Mouse (Mus musculus) left cerebral cortex, adult 11 months (tissue): ENCODE data around the gene Ube2e1.
"Not testable (repeated sequence)": the region's sequence is repeated elsewhere in the genome, so short reads cannot be mapped to it uniquely, and the experiment has no call there.

Source experiments
- DNase-seq: peaks from one replicate; pipeline ENCODE4 v3.0.0; 2022; ENCODE audit warnings: low spot score

Gene Ube2e1

DNA sequence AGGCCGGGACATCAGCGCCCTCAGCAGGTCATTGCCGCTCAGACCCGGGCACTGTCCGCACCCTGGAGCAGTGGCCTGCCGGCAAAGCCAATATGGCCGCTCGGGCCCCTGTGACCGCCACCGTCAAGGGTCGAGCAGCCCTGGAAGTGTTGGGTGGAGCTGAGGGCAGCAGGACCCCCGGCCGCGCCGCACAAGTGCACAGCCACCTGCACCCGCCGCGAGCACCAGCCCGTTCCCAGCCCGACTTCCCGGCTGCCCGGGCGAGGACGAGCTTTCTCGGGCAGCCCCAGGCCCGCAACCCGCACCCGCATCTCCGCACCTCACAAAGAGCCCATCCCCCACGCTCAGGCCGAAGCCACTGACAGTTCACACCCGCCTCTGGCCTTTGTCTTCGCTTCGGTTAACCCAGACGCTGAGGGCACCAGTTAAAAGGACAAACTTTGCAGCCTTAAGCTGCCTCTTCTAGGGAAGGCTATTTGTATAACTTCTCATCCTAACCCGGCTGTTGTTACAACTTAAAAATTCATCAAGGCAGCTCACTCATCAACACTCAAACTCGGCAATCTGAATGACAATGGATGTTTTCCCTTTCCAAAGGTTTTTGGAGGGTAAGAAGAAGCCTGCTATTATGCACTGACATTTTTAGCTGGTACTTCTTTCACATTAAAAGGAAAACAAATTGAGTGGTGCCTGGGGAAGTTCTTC, 4.5 kb downstream of the Ube2e1 start:
- no peak for DNase-seq

DNA sequence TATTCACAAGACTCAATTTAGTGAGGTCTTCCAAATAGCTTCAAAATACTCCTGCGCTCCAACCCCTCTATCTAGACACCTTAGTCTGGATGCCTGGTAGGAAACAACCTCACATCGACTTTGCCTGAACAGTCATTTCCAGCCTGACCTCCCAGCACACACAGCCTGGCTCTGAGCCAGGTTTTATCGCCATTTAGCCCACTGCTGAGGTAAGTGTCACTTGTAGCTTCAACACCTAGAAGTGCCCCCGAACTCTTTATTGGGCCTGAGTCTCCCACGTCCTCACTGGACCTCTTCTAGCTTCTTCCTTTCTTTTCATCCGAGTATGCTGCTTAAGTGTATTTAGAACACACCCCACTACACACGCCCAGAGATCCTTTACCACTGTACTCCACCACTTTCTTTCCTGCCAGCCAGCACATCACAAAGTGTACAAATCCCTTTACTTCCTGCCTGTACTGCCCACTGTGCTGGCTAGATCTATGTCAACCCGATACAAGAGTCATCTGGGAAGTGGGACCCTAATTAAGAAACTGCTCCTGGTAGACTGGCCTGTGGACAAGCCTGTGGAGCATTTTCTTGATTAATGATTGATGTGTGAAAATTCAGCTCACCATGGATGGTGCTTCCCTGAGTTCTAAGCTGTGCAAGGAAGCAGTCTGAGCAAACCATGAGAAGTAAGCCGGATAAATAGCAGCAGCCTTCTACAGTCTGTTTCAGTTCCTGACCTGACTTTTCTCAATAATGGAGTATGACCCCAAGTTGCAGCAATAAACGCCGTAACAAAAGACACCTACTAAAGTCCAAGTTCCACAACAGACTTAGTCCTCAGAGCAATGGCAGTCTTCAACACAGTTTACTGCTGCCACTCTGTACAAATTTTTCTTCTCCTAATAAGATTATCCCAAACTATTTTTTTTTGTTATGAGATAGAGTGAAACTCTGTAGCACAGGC, 13.9 kb downstream of the Ube2e1 start:
- DNase-seq, result no peak

DNA sequence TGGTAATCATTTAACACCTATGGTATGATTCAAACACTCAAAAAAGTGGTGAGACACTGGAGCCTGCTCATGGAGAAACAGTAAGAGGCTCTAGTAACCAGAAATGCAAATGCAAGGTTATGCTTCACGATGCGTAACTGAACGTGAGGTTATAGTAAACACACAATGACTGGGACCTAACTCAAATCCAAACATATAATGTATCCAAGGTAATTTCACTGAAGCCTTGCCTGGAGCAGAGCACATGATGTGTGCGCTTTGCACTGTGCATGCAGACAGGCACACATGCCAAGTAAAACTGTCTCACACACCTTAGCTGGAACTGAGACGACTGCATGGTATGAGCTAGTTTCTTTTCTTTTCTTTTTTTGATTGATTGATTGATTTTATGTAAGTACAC, 27.5 kb downstream of the Ube2e1 start:
- DNase-seq, result no peak

DNA sequence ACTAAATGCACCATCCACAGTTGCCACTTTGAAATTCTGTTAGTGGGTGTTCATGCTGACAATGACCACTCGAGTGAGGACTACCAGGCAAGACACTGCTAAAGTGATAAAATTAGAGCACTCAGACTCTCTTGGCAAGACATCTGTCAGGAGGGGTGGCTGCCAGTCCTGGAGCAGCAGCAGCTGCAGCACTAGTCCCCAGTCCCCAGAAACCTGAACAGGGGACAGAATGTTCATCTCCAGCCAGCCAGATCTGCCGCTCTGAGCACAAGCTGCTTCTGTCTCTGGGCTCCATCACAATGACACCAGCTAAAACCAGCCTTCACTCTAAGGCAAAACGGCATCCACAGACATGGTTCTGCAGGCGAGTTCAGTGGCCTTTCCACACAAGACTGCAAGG, 28.4 kb downstream of the Ube2e1 start:
- DNase-seq, result peak; percentile 62

DNA sequence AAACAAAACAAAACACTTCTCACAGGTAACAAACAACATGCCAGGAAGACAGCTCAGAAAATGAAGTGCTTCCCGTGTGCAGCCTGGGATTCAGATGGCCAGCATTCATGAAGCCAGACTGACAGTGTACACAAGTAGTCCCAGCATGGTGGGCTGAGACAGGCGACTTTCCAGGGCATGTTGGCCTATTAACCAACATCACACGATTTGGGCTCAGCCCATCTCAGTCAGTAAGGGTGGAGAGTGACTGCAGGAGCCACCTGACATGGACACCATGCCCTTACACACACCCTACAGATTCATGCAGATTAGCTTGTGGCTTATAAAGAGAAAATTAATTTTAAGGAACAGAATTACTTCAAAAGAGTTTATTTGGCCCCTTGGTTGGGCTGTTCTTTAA, 28.9 kb downstream of the Ube2e1 start:
- no peak for DNase-seq

DNA sequence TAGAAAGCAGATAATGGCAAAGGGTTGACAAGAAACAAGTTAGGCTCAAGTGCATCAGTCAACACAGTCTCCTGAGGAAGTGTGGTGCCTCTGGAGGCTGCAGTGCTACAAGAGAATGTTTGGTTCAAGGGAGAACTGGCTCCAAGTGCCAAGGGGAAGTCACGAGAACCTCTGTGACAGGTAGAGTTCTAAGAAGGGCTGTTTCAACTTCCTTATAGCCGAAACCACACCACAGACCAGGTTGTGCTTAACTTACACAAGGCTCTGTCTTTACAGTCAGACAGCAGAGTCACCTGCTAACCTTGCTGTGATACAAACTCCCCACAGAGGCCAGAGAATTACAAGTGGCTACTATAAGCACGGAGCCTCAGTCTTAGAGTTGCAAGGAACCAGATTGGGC, 30.1 kb downstream of the Ube2e1 start:
- DNase-seq, result no peak

DNA sequence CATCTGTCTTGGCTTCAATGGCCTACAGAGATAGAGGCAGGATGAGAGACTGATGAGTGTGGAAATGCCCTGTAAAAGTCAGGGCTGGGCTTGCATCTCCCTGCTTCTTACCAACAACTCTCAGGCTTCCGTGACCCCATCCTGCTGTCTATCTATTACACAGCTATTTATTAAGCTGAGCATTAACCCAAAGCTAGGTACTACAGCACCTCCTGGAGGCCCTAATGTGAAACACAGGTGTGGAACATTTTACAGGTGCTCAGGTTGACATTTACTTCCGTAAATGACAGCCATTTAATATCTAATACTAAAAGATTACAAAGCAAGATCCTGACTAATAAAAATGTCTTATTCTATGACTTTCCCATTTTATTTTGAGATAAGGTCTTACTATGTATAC, 31.0 kb downstream of the Ube2e1 start:
- no peak for DNase-seq

DNA sequence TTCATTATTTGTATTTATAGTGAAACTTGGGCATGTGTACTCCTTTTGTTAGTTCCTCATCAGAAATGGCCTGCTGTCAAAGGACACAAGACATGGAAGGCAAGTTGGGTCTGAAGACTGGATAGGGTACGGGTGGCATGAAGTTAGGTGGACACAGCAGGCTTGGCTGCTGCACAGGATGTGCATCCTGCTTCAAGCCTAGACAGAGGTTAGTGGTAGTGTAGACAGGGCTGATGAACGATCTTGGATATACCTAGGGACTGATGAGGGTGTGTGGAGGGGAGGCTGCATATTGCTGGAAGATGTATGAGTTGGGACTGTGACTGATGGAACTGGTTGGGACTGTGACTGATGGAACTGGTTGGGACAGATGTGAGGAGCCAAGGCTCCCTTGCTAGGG, 32.8 kb downstream of the Ube2e1 start:
- DNase-seq, result no peak

DNA sequence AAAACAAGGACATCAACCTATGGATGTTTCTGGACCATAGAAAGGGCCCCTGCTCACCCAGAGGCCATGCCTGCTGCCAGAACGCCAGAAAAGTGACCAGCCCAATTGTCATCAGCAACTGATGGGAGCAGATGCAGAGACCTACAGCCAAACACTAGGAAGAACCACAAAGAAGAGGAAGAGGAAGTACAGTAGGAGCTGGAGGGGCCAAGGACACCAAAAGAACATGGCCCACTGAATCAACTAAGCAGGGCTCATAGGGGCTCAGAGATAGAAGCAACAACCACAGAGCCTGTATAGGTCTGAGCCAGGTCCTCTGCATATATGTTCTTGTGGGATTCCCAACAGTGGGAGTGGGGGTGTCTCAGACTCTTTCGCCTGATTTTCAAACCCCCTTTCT, 34.2 kb downstream of the Ube2e1 start:
- DNase-seq, result no peak

DNA sequence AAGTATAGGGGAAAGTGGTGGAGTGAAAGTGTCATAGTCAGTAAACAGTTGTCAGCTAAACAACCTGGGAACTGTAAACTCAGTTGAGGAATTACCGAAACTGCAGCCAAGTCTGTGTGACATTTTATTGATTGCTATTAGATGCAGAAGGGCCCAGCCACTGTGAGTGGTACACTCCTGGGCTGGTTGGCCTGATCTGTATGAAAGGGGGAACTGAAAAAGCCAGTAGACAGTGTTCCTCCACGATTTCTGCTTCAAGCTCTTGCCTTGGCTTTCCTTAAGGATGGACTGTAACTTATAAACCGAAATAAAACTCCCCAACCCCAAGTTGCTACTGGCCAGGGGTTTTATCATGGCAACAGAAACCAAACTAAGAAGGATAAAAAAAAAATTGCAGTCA, 39.1 kb downstream of the Ube2e1 start:
- DNase-seq, result no peak

DNA sequence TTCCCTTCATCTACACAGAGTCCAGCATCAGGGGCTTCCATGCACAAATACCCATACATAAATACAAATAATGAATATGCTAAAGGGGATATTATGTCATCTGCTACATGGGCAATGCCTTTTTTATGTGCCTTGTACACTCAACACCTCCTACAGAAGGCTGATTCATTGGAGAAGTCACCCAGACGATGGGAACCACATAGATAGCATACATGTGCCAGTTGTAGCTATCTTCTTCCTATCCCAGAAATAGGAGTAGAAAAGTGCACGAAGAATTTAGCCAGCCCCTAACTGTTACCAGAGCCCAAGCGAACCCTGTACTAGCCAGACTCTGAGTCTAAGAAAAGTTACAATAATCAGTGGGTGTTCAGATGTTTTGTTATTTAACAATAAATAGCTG, 39.5 kb downstream of the Ube2e1 start:
- DNase-seq, result no peak

DNA sequence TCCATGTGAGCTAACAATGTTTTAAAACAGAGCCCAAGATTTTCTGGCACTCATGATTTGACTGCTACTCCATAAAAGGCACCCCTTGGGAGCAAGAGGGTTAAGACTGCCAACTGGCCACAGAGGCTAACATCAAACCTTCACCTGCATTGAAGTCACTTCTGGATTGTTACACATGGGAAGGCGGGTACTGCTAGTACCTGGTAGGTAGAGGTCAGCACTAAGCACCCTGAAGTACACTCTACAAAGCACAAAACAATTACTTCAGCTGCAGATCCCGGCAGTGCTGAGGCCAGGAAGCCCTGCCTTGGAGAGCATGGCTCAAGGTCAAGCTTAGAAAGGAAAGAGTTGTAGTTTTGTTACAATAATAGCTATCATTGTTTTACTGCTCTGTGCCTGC, 44.3 kb downstream of the Ube2e1 start:
- DNase-seq, result no peak

DNA sequence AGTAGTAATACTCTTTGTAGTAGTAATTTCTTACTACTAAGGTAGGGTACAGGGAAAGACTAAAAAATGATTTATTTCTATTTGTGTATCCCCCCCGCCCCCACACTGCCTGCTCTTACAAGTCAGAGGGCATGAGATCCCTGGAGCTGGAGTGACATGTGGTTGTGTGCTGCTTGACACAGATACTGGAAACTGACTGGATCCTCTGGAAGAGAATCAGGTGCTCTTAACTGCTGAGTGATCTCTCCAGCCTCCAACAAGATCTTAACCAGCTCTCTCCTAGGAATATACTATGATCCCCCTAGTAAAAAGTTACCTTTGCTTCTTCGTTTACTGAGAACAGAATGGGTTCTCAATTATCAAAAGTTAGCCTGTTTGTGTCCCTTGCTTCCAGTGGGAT, 45.2 kb downstream of the Ube2e1 start:
- DNase-seq, result no peak

DNA sequence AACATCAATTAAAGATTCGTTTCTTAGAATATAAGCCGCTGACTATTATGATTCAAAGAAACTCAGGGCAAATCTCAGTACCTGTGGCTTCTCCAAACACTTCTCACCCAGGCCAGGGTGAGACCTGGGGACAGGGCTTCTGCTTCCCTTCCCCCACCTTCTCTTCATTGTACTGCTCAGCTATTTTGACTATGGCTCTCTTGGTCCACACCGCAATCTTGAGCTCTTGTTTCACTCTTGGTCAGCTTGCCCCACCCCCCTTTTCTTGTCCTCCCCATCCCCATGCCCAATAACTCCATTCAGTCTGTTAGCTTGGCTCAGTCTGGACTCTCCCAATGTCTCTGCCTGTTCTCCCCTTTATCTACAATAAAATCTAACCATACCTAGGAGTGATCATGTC, 46.2 kb downstream of the Ube2e1 start:
- no peak for DNase-seq

DNA sequence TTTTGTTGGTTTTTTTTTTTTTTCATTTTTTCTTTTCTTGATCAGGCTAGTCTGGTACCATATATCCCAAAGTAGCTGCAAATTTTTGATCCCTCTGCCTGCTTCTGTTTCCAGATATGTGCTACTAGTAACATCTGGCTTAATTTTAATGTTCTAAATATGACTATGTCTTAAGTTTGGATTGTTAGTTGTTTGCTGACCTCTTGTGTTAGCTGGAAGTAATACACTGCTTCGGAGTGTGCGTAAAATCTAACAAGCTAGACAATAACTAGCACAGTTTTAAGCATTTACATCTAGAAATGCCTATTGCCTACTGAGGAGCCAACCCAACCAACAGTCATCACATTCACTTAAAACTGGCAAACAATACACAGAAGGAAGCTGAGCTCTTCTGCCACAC, 47.1 kb downstream of the Ube2e1 start:
- no peak for DNase-seq

DNA sequence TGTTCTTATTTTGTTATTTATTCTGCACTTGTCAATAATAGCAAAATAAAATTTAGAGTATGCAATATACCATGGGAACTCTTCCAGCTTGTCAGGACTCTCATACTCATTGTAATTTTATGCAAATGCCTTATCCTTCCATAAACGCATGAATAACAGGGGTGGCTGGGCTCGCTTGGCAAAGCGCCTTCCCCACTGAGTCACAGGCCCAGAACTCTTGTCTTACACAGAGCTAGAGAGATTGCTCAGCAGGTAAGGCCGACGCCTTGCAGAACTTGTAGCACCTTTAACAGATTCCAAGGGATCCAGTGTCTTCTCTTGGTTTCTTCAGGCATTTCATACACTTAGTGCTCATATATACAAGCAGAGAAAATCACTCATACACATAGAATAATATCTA, 51.3 kb downstream of the Ube2e1 start:
- no peak for DNase-seq

DNA sequence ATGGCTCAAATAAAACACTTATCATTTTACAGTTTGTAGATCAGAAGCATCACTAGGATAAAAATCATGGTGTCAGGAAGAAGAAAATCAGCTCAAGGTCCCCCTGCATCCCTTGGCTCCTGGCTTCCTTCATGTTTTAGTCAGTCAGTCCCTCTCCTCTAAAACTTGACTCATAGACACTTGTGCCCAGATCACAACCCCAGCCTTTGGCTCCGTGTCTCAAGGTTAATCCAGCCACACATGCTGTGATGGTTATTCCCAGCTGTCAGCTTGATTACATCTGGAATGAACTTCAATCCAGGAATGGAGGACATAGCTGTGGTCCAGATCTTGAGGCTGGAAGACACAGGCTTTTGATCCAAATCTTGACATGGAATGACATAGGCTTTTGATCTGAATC, 57.1 kb downstream of the Ube2e1 start:
- no peak for DNase-seq

DNA sequence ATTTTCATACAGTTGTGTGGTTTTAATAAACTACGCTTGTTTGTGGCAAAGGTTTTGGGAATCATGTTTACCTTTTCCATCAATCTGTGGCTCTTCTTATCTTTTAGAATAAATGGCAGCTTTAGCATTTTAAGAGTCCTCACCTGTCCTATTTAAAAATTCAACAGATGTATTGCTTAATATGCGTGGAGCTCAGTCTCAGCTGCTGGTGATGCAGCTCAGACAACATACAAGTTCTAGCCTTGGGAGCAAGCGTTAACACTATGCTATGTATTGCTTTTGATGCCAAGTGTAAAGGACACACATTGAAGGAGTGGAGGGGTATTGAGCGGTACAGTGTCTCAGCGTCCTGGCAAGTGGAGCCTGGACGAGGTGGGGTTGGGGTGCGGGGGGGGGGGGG, 60.0 kb downstream of the Ube2e1 start:
- DNase-seq, result no peak

DNA sequence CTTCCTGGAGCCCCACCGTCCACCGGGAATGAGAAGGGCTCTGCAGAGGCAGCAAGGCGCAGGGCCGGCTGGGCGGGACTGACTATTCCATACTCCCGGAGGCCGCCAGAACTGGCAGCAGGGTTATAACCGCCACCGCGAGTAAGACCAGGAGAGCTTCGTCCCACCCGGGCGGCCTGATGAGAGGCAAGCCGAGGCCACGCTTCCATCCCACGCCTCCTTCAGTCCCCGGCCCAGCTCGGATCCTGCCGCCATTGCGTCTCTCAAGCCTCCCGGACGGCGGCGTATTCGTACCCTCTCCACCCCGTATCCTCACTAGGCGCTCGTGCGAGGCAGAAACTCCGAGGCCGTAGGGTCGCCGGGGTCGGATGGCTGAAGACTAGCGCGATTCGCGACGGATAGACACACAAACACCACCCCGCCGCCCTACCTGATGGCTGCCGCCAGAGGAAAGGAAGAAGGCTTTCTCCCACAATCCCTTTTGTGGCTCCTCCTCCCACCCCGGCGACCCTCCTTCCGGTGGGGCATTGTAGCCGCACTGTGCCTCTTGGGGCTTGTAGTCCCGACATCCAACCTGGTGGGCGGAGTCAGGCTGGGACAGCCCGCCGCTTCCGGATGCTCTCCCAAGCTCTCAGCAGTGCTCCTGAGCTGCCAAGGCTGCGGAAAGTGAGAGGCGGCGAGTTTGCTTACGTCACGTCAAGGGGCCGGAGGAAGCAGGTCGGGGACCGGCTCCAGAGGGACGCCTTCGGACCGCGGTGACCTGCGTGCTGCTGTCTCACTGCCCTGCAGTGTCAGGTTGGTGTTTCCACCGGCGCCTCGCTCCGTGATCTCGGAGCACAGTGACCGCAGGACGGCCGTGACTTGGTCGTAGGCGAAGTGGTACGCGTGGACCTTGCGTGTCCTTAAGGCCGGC, 60.9 kb downstream of the Ube2e1 start, which contains the start of the genes Nkiras1 and Rpl15:
Nkiras1 (plus strand) TSS at position 608 of the 913 bp plus-strand sequence.
Rpl15 (minus strand) TSS at position 863 of the 913 bp plus-strand sequence.
- peak; percentile 97 for DNase-seq

DNA sequence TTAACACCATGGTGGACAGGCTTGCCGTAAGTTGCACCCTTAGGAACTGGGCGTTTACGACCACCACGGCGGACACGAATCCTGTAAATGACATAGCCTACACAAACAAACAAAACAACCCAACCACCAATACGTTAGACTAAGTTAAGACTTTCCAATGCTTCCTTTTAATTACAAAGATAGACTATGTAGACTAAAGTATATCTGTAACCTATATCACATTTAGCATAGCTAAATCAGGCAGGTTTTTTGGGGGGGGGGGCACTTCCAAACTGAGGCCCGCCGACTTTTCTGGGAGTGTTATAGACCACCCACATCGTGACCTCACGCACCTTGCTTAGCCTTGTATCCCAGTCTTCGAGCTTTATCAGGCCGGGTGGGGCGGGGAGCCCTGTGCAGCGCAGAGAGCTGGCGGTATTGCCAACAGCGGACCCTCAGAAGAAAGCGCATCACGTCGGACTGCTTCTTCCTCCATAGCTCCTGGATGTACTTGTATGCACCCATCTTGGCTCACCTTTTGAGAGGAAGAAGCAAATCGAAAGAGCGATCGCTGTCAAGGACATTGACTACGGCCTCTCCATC, 61.6 kb downstream of the Ube2e1 start:
- DNase-seq, result not testable (repeated sequence)

DNA sequence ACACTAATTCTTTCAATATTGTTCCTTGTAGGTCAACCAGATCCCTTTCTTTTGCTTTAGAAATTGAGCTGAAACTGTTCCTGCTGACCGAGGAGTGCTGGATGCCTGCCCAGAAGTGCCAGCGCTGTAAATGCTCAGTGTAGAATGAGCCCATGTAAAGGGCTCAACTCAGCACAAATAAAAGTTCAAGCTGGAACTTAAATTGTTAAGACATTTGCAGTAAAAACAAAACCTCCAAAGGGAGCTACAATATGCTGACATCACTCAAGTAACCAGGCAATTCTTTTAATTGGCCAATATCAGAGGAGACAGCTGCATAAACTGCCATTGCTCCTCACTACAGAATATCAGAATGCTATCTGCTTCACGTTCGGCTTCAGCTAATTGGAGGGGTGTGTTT, 68.2 kb downstream of the Ube2e1 start:
- no peak for DNase-seq

DNA sequence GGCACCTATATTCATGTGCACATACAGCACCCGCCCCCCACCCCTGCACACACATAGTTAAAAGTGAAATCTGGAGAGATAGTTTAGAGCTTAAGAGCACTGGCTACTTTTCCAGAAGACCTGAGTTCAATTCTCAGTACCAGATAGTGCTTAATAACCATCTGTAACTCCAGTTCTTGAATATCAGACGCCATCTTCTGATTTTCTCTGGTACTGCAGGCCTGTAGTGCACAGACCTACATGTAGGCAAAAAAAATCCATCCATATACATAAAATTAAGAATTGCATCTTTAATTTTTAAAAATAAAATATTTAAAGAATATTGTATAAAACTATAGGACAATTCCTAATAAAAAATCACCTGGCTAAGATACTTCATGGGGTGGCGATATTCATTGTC, 70.5 kb downstream of the Ube2e1 start:
- no peak for DNase-seq
